Mouse (Mus musculus) midbrain, embryonic 10.5 days (tissue): ENCODE results near the gene Abhd14a. TPM values are rescaled to one million over a fixed set of nuclear protein-coding genes. Genes with fewer than 3 reads are reported as not detected.

Source experiments
- DNase-seq: peaks from one replicate; pipeline ENCODE4 v3.0.0-alpha.2; 2017; ENCODE audit warnings: low spot score
- H3K27ac ChIP-seq: fragments of 300-500 bp; sonication (generic); replicated peaks from 2 replicates; pipeline ENCODE4 v1.5.1; 2016; ENCODE audit warnings: mild to moderate bottlenecking
- H3K27me3 ChIP-seq: fragments of 300-500 bp; sonication (generic); 2 replicates; pipeline ENCODE4 v1.6.1; 2016; ENCODE audit warnings: low read depth, mild to moderate bottlenecking; ENCODE audit not compliant: poor library complexity, severe bottlenecking
- H3K36me3 ChIP-seq: fragments of 300-500 bp; sonication (generic); 2 replicates; pipeline ENCODE4 v1.6.1; 2016; ENCODE audit warnings: mild to moderate bottlenecking, moderate library complexity
- H3K4me1 ChIP-seq: fragments of 300-500 bp; sonication (generic); 2 replicates; pipeline ENCODE4 v1.6.1; 2016
- H3K4me3 ChIP-seq: fragments of 300-500 bp; sonication (generic); 2 replicates; pipeline ENCODE4 v1.5.1; 2016; ENCODE audit warnings: mild to moderate bottlenecking, moderate library complexity
- H3K9me3 ChIP-seq: fragments of 300-500 bp; sonication (generic); replicated peaks from 2 replicates; pipeline ENCODE4 v1.6.1; 2016; ENCODE audit warnings: mild to moderate bottlenecking
- WGBS: fragments of 180-500 bp; shearing (Covaris S2); methylation state at CpG from one replicate; pipeline ENCODE4 v1.1.7; 2016; 5-methylcytosine and 5-hydroxymethylcytosine counted together
- polyA plus RNA-seq: library from polyadenylated mRNA; unstranded; fragments of >200 nt; fragmentation: Nextera tagmentation; extraction: Ambion mirVana; gene quantifications from 2 replicates; pipeline ENCODE4 v1.2.1, GENCODE M21; 2016

Gene Abhd14a
- polyA plus RNA-seq, 1 experiment from 2014 or later: 37.7 TPM

DNA sequence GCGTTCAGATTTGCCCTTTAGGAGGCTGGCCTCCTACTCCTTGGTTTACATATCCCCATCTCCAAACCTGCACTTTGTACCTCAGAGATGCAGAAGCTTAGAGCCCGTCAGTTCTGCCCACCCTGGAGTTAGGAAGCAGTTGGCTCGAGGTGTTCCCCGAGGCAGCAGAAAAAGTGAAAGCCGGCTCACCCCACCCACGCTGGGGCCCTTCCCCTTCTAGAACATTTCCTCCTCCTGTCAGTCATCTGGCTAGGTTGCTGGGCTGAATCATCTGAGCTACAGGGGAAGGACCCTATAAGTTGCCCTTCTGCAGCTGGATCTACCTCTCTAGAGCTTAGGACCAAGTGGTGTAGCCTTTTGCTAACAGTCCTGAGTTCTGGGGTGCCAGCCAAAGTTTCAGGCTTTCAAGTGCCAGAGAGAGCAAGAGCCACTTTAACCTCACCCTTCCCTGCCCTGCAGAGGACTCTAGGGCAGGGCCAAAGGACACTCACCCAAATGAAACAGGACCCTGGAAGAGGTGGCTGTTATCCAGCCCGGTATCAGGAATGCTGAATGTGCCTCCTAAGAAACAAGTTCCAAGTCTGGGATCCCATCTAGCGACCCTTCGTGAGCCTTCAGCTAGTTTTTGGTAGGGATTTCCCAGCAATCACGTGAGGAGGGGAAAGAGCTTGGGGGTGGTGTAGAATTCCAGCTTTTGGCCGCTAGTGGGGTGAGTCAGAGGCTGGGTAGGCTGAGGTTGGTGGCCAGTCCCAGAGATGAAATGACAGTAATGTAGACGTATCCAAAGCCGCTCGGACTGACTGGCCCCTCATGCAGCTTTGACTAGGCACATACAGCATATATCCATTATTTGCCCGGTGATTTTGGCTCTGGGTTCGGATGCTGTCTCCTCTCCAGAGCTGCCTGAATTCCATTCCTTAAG is 28.8 kb upstream of the Abhd14a start:
- no peak for DNase-seq

DNA sequence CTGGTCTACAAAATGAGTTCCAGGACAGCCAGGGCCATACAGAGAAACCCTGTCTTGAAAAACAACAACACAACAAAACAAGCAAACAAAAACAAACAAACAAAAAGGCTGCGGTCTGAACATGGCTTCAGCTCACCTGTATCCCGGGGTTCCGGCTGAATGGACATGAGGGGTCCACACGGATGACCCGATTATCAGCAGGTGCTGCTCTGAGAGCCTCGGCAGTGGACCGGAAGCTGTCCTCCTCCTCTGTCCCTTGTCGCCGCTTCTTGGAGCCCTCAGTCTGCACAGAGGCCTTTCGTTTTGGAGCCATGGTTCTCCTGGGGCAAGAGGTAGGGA is 28.2 kb upstream of the Abhd14a start, which contains the start of gene Rrp9:
Rrp9 (plus strand) TSS at position 301 of the 339 bp plus-strand sequence.
- Histone ChIP-seq H3K36me3 (peaks cover 18% of the 10 kb centered on the region), H3K4me3 (peak within 1 kb of the TSS; percentile 84), H3K27ac (peak within 1 kb of the TSS; percentile 84), H3K4me1 (peaks cover 72% of the 10 kb centered on the region), H3K9me3 (no peaks in the 10 kb centered on the region), H3K27me3 (peaks cover 14% of the 10 kb centered on the region)
- 92% methylated on average over 10 of the region's 10 CpGs for WGBS
- DNase-seq: no peak

More for the DNA sequence above, 28.8 kb upstream of the Abhd14a start:
- H3K4me3 ChIP-seq: peak overlapping the region; percentile 84
- peaks cover 9% of the 10 kb centered on the region for H3K27me3 ChIP-seq
- H3K4me1 ChIP-seq: peaks cover 70% of the 10 kb centered on the region
- peaks cover 24% of the 10 kb centered on the region for H3K36me3 ChIP-seq
- 40% methylated on average over 16 of the region's 16 CpGs for WGBS
- H3K9me3 ChIP-seq: no peaks in the 10 kb centered on the region
- H3K27ac ChIP-seq: peak overlapping the region; percentile 80

DNA sequence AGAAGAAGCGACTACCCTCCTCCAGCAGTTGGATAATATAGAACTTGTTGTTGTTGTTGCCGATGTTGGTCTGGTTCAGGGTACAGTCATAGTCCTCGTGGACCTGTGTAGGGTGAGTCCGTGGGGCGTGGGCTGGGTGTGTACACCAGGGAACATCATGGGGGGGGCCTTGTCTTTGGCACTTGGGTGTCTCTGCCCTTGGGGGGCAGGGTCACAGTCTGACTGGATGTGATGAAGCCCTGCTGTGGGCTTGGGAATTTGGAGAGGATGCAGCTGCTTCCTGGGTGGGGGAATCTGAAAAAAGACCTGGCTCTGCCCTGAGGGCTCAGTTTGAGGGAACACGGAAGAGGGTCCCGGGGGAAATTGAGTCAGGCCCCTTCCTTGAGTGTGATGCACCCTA is 27.6 kb upstream of the Abhd14a start:
- H3K4me3 ChIP-seq: peak overlapping the region; percentile 24; the same call in 1 of the 2 replicates

DNA sequence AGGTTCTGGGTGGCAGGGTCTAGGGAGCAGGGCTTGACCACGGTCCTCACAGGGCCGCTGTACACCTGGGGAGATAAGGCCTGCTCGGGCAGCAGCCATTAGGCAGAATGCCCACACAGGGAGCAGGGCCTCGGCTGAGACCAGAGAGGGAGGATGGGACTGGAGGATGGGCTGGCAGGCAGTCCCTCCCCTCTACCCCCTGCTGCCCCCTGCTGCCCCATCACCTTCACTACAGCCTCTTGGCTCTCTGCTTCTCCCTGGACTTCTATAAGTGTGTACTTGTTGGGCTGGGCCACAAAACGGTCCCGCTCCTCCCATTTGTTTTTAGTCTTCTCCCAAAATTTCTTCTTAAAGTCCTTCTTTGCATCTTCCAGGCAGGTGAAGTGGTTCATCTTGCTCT is 27.0 kb upstream of the Abhd14a start:
- H3K4me1 ChIP-seq: peaks cover 78% of the 10 kb centered on the region
- H3K36me3 ChIP-seq: peaks cover 6% of the 10 kb centered on the region
- peaks cover 14% of the 10 kb centered on the region for H3K27me3 ChIP-seq
- no peaks in the 10 kb centered on the region for H3K9me3 ChIP-seq
- peak overlapping the region; percentile 26 for H3K4me3 ChIP-seq
- 6% methylated on average over 6 of the region's 6 CpGs for WGBS
- H3K27ac ChIP-seq: peak overlapping the region; percentile 84
- DNase-seq: peak; percentile 85

More for the DNA sequence above, 27.6 kb upstream of the Abhd14a start:
- Histone ChIP-seq H3K9me3 (no peaks in the 10 kb centered on the region), H3K27me3 (peaks cover 14% of the 10 kb centered on the region), H3K36me3 (peaks cover 12% of the 10 kb centered on the region), H3K4me1 (peaks cover 72% of the 10 kb centered on the region), H3K27ac (peak overlapping the region; percentile 84)
- DNase-seq: no peak
- 73% methylated on average over 7 of the region's 7 CpGs for WGBS

DNA sequence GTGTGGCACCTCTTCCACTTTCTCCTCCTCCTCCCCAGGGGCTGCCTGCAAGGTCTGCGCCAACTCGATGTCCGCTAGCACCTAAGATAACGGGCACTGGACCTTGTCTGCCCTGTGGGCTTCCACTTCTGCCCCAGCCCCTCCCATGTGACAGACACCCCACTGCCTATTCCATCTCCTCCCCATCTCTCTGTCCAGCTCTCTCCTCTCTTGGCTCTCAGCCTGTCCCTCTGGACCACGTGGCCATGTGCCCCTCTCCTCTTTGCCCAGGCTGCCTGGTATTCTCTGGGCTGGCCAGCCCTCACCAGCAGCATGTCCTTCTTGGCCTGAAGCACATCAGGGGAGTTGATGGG is 26.3 kb upstream of the Abhd14a start:
- Histone ChIP-seq H3K4me1 (peaks cover 79% of the 10 kb centered on the region), H3K9me3 (no peaks in the 10 kb centered on the region), H3K4me3 (no peak overlapping the region), H3K27ac (peak overlapping the region; percentile 84), H3K36me3 (no peaks in the 10 kb centered on the region), H3K27me3 (peaks cover 14% of the 10 kb centered on the region)
- WGBS: 76% methylated on average over 5 of the region's 5 CpGs
- no peak for DNase-seq

DNA sequence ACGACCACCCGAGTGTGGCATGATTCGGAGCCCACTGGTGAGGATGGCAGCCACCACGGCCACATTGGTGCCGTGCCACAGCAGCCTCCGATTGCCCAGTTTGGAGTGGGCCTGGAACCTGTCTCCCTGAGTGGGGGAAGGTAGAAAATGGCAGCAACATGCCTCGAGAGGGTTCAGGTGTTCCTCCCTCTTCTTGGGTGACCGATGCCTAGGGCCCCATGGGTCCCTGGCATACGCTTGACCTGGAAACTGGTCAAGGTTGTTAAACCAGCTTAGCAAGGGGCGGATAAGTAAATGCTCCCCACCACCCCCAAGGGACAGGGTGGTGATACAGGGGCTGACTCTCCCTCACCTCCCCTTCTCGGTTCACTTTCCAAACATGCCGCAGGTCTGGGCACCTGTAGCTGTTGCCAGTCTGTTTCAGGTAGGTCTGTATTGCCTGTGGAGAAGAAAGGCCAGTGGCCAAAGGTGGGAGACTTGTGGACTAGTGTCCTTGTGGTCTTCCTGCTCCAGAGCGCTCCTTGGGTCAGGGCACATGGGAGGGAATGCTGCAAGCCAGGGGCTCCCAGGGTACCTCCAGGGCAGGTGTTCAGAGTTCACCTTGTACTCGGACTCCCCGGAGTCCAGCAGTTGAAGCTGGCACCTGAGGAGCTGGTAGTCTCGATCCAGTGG is 25.7 kb upstream of the Abhd14a start:
- Histone ChIP-seq H3K36me3 (no peaks in the 10 kb centered on the region), H3K4me3 (no peak overlapping the region), H3K9me3 (no peaks in the 10 kb centered on the region), H3K27me3 (peaks cover 14% of the 10 kb centered on the region), H3K27ac (no peak overlapping the region), H3K4me1 (peaks cover 76% of the 10 kb centered on the region)
- DNase-seq: no peak
- 93% methylated on average over 16 of the region's 16 CpGs for WGBS

DNA sequence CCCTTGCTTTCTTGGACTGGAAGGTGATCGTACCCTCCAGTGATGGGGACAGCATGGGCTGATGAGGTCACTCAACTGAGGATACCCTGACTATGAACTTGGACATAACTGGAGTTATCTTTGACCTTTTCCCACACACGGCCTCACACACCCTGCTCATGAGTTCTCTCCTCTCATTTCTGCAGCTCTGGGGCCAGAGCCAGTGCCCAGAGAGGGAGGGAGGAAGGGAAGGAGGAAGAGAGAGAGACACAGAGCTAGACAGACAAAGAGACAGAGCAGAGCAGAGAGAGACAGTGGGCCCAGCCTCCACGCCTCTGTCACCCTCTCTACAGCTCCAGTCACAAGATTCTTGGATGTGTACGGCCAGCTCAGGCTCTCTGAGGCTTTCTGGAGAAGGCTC is 24.8 kb upstream of the Abhd14a start:
- Histone ChIP-seq H3K9me3 (no peaks in the 10 kb centered on the region), H3K4me1 (peaks cover 67% of the 10 kb centered on the region), H3K36me3 (no peaks in the 10 kb centered on the region), H3K27ac (peak overlapping the region; percentile 56; the same call in 1 of the 2 replicates), H3K4me3 (no peak overlapping the region), H3K27me3 (peaks cover 14% of the 10 kb centered on the region)
- WGBS: 71% methylated on average over 4 of the region's 4 CpGs
- DNase-seq: no peak

DNA sequence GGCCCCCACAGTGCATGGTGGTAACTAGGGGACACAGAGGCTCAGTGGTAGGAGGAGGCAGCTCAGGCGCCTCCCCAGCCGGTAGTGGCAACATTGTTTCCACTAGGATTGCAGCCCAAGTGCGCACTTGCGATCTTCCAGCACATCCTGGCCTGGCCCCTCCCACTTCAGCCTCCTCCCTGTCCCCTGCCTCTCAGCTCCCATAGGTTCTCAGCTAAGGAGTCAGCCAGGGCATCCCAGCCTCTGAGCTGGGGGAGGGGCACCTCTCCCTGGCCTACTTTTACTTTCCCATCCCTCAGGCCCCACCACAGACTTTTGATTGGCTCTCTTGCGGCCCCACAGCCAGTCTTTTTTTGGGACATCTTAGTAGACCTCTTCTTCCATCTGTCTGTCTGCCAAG is 24.4 kb upstream of the Abhd14a start:
- H3K27ac ChIP-seq: 0 out of 2 replicates have a peak overlapping the region, but pooled peaks have one; percentile 56
- H3K9me3 ChIP-seq: no peaks in the 10 kb centered on the region
- peak overlapping the region; percentile 31 for H3K4me3 ChIP-seq
- H3K27me3 ChIP-seq: peaks cover 14% of the 10 kb centered on the region
- peak; percentile 48 for DNase-seq
- H3K36me3 ChIP-seq: no peaks in the 10 kb centered on the region
- H3K4me1 ChIP-seq: peaks cover 63% of the 10 kb centered on the region
- WGBS: 11% methylated on average over 5 of the region's 5 CpGs

DNA sequence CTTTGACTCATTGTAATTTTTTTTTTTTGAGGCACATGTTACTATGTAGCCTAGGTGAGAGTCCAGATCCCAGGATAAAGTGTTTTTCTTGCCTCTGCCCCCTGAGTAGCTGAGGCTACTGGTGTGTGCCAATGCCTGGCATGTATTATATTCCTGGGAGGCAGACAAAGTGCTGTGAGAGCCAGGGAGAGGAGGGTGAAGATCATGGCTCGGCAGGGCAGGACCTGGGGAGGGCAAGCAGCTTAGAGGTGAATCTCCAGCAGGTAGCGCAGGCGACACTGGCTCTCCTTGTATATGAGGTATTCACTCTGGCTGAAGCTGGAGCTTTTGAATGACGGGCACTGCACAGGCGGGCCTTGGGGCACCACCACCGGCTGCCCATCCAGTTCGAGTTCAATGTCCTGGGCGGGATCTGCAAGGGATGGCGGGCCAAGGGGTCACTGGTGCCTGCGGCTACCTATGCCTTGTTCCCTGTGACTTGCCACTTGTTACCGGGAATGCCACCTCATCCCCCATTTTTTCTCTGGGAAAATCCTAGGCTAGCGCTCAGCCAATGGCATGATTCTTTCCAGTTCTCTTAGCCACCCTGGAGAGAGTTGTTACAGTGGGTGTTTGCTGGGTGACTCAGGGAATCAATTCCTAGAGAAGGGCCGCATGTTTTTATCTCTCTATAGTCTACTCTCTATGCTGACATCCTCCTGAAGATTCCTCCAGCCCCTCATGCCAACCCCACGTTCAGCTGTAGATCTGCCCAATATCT is 23.7 kb upstream of the Abhd14a start:
- Histone ChIP-seq H3K36me3 (peaks cover 2% of the 10 kb centered on the region), H3K27ac (0 out of 2 replicates have a peak overlapping the region, but pooled peaks have one; percentile 56), H3K4me1 (peaks cover 57% of the 10 kb centered on the region), H3K27me3 (peaks cover 16% of the 10 kb centered on the region), H3K4me3 (peak overlapping the region; percentile 31), H3K9me3 (no peaks in the 10 kb centered on the region)
- WGBS: 64% methylated on average over 14 of the region's 14 CpGs
- no peak for DNase-seq

DNA sequence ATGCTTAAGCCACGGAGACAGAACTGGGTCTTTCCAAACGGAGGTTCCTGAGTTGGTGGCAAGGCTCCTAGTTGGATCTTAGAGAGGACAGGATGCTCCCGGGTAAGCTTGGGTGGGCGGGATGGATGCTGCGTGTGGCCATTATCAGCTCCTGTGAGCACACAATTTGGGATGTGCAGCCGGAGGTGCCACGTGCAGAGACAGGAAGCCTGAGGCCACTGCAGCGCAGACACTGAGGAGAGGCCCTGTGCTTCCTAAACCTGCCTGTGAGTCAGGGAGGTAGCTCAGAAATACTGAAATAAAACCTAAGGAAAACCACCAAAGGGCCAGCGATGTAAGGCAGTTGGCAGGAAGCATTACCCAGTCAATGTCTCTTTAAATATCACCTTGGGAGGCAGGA is 22.3 kb upstream of the Abhd14a start:
- DNase-seq: no peak
- Histone ChIP-seq H3K4me3 (no peak overlapping the region), H3K27me3 (peaks cover 28% of the 10 kb centered on the region), H3K27ac (no peak overlapping the region), H3K4me1 (peaks cover 55% of the 10 kb centered on the region), H3K36me3 (peaks cover 14% of the 10 kb centered on the region), H3K9me3 (no peaks in the 10 kb centered on the region)
- WGBS: 78% methylated on average over 9 of the region's 9 CpGs

DNA sequence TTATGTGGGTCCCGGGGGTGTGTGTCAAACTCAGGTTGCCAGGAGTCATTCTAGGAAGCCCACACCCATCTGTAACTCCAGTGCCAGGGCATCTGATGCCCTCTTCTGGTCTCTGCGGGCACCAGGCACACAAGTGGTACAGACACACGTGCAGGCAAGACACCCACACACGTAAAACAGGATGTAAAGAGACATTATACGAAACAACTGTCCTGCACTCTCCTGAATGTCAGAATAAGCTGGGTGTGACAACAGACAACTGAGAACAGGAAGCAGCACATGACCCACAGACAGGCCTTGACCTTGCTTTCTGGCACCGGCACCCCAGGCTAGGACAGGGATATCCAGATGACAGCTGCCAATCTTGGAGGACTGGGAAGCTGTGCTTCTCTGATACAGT is 21.8 kb upstream of the Abhd14a start:
- Histone ChIP-seq H3K4me3 (no peak overlapping the region), H3K4me1 (peaks cover 55% of the 10 kb centered on the region), H3K27ac (no peak overlapping the region), H3K9me3 (no peaks in the 10 kb centered on the region), H3K36me3 (peaks cover 19% of the 10 kb centered on the region), H3K27me3 (peaks cover 33% of the 10 kb centered on the region)
- no peak for DNase-seq
- 78% methylated on average over 6 of the region's 6 CpGs for WGBS

DNA sequence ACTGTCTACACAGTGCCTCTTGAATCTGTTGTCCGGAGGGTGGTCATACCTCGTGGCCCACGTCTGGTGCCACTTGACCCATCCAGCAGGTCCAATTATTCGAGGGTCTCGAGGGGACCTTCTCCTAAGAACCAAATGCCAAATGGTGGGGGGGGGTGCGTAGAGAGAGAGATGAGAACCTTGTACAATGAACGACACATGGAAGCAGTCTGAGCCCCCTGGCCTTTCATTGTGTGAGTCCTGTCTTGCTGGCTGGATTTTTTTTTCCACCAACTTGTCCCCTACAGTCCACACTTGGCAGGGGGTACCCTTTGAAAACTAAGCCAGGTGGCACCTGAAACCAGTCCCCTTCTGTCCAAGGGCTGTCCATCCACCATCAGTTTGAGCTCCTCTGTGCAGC is 20.3 kb upstream of the Abhd14a start:
- H3K27ac ChIP-seq: no peak overlapping the region
- peaks cover 42% of the 10 kb centered on the region for H3K27me3 ChIP-seq
- no peak for DNase-seq
- H3K4me3 ChIP-seq: no peak overlapping the region
- WGBS: 90% methylated on average over 7 of the region's 7 CpGs
- no peaks in the 10 kb centered on the region for H3K9me3 ChIP-seq
- peaks cover 54% of the 10 kb centered on the region for H3K4me1 ChIP-seq
- peaks cover 35% of the 10 kb centered on the region for H3K36me3 ChIP-seq
